Mouse (Mus musculus): ENCODE results near the gene Cux2. TPM values are rescaled to one million over a fixed set of nuclear protein-coding genes. Genes with fewer than 3 reads are reported as not detected.

Gene Cux2
- total and polyA plus RNA-seq, 3 experiments, result 0.17 TPM; not detected in 2

GRCm38 (mm10) chr5:122026771-122027170, 23.1 kb downstream of the Cux2 start:
- Histone ChIP-seq H3K36me3 (replicated peaks in 1 of 2; ENCODE audit: control insufficient read depth in 1 of 2, insufficient read depth in 1 of 2, low read length in 1 of 2) (no peaks in the 10 kb centered on the region), H3K4me3 (replicated peaks in 1 of 3; ENCODE audit: low read depth in 2 of 3, low read length in 2 of 3, poor library complexity in 1 of 3) (no peak overlapping the region), H3K4me2 (ENCODE audit: insufficient read depth, low read depth, poor library complexity, severe bottlenecking) (no peak overlapping the region), H3K27me3 (replicated peaks) (peaks cover 44% of the 10 kb centered on the region), H3K9me3 (replicated peaks; ENCODE audit: low read length) (peaks cover 24% of the 10 kb centered on the region), H3K79me2 (replicated peaks; ENCODE audit: control insufficient read depth, extremely low read depth, insufficient read depth, poor library complexity, severe bottlenecking) (no peaks in the 10 kb centered on the region), H3K9ac (ENCODE audit: insufficient read depth, low read depth) (no peak overlapping the region), H3K27ac (ENCODE audit: insufficient read depth, low read depth) (no peak overlapping the region), H3K4me1 (ENCODE audit: control insufficient read depth in 1 of 2, insufficient read depth in 2 of 2) (0 out of 4 replicates have a peak, but pooled peaks cover 0 to 2% of the 10 kb centered on the region in 2 experiments)
- DNase-seq (ENCODE audit: extremely low read depth), result no peak
- in situ Hi-C loops (cut with MboI; ENCODE audit: low pct_ligation_motif_present, low pct_unique_long_range_greater_than_20kb, low sequenced_read_pairs), result no loop called here
- TF ChIP-seq USF1 (IDR thresholded peaks at IDR 0.05; ENCODE audit: low read depth, low read length) (no peak), RAD21 (IDR thresholded peaks at IDR 0.05; ENCODE audit: low read depth, low read length) (no peak), USF2 (conservative IDR thresholded peaks at IDR 0.05; ENCODE audit: low read depth, low read length) (no peak), ZNF384 (IDR thresholded peaks at IDR 0.05; ENCODE audit: low read depth, low read length) (no peak), POLR2A (IDR thresholded peaks at IDR 0.05; ENCODE audit: low read depth, low read length) (no peak), TCF12 (IDR thresholded peaks at IDR 0.05; ENCODE audit: low read depth, low read length) (no peak), POLR2AphosphoS2 (IDR thresholded peaks at IDR 0.05; ENCODE audit: low read depth, low read length) (no peak), BHLHE40 (IDR thresholded peaks at IDR 0.05; ENCODE audit: low read depth, low read length) (no peak), PAX5 (IDR thresholded peaks at IDR 0.05; ENCODE audit: low read length) (no peak), ZMIZ1 (IDR thresholded peaks at IDR 0.05; ENCODE audit: low read depth, low read length) (no peak), RCOR1 (conservative IDR thresholded peaks at IDR 0.05; ENCODE audit: low read depth, low read length) (no peak), MYC (IDR thresholded peaks at IDR 0.05; ENCODE audit: low read depth, low read length) (no peak), JUN (IDR thresholded peaks at IDR 0.05; ENCODE audit: insufficient read depth, low read depth, low read length) (no peak), MAZ (IDR thresholded peaks at IDR 0.05; ENCODE audit: low read depth, low read length) (no peak), CTCF (conservative IDR thresholded peaks at IDR 0.05 in 1 of 2, IDR thresholded peaks at IDR 0.05 in 1 of 2; ENCODE audit: low read depth in 2 of 2, low read length in 2 of 2) (no peak), MEF2A (IDR thresholded peaks at IDR 0.05; ENCODE audit: borderline replicate concordance, low read depth, low read length) (no peak), MAX (IDR thresholded peaks at IDR 0.05; ENCODE audit: low read length) (no peak), SIN3A (IDR thresholded peaks at IDR 0.05; ENCODE audit: low read length) (no peak)
- dilution Hi-C loops (cut with MboI; ENCODE audit: extremely low pct_ligation_motif_present, extremely low pct_unique_long_range_greater_than_20kb, low sequenced_read_pairs), result no loop called here

GRCm38 (mm10) chr5:122026284-122026683, 23.6 kb downstream of the Cux2 start:
- no peak overlapping the region for H3K4me2 ChIP-seq (ENCODE audit: insufficient read depth, low read depth, poor library complexity, severe bottlenecking)

More at GRCm38 (mm10) chr5:122026284-122026683, 23.6 kb downstream of the Cux2 start:
- Histone ChIP-seq H3K27me3 (replicated peaks) (peaks cover 41% of the 10 kb centered on the region), H3K4me3 (replicated peaks in 1 of 3; ENCODE audit: low read depth in 2 of 3, low read length in 2 of 3, poor library complexity in 1 of 3) (no peak overlapping the region), H3K9me3 (replicated peaks; ENCODE audit: low read length) (peaks cover 28% of the 10 kb centered on the region), H3K36me3 (replicated peaks in 1 of 2; ENCODE audit: control insufficient read depth in 1 of 2, insufficient read depth in 1 of 2, low read length in 1 of 2) (no peaks in the 10 kb centered on the region), H3K27ac (ENCODE audit: insufficient read depth, low read depth) (no peak overlapping the region), H3K79me2 (replicated peaks; ENCODE audit: control insufficient read depth, extremely low read depth, insufficient read depth, poor library complexity, severe bottlenecking) (no peaks in the 10 kb centered on the region), H3K4me1 (ENCODE audit: control insufficient read depth in 1 of 2, insufficient read depth in 2 of 2) (0 out of 4 replicates have a peak, but pooled peaks cover 0 to 2% of the 10 kb centered on the region in 2 experiments), H3K9ac (ENCODE audit: insufficient read depth, low read depth) (no peak overlapping the region)
- in situ Hi-C loops (cut with MboI; ENCODE audit: low pct_ligation_motif_present, low pct_unique_long_range_greater_than_20kb, low sequenced_read_pairs), result no loop called here
- DNase-seq (ENCODE audit: extremely low read depth), result no peak
- TF ChIP-seq CHD1 (IDR thresholded peaks at IDR 0.05; ENCODE audit: low read depth, low read length) (no peak), NRF1 (IDR thresholded peaks at IDR 0.05; ENCODE audit: low read depth, low read length) (no peak), ZNF384 (IDR thresholded peaks at IDR 0.05; ENCODE audit: low read depth, low read length) (no peak), CTCF (conservative IDR thresholded peaks at IDR 0.05 in 1 of 2, IDR thresholded peaks at IDR 0.05 in 1 of 2; ENCODE audit: low read depth in 2 of 2, low read length in 2 of 2) (no peak), BHLHE40 (IDR thresholded peaks at IDR 0.05; ENCODE audit: low read depth, low read length) (no peak), GABPA (IDR thresholded peaks at IDR 0.05; ENCODE audit: insufficient replicate concordance, low read depth, low read length) (no peak)
- dilution Hi-C loops (cut with MboI; ENCODE audit: extremely low pct_ligation_motif_present, extremely low pct_unique_long_range_greater_than_20kb, low sequenced_read_pairs), result no loop called here
